Mouse (Mus musculus): Measurements from ENCODE around the gene Tlr8. TPM values are rescaled to one million over a fixed set of nuclear protein-coding genes. Genes with fewer than 3 reads are reported as not detected.

Gene Tlr8
- polyA plus RNA-seq, 1 experiment from 2014 or later = 0.11 TPM

Other genes with a start within 250 kb of the Tlr8 start
- gene Tmsb4x, start 55.0 kb downstream of the Tlr8 start, polyA plus RNA-seq (2014; fragmentation: Nextera tagmentation; extraction: Ambion mirVana) = 1,267 and 1,325 TPM in 2 replicates
- gene Tlr7, start 66.2 kb upstream of the Tlr8 start, polyA plus RNA-seq (2014; fragmentation: Nextera tagmentation; extraction: Ambion mirVana) = 0.27 and 0.45 TPM in 2 replicates
- gene Prps2, start 118.4 kb upstream of the Tlr8 start, polyA plus RNA-seq (2014; fragmentation: Nextera tagmentation; extraction: Ambion mirVana) = 14.2 and 16.7 TPM in 2 replicates